Mouse (Mus musculus) small intestine, adult 2 months (tissue): ENCODE results near the gene Lrba.

ENCODE experiments used
- CTCF ChIP-seq: fragments of 200-500 bp; IDR thresholded peaks from 2 replicates; pipeline ENCODE4 v1.5.1; 2012; ENCODE audit warnings: low read depth, mild to moderate bottlenecking, control low read depth, inconsistent platforms, low read length, moderate library complexity, mixed read lengths; ENCODE audit not compliant: insufficient replicate concordance, insufficient read length; ENCODE audit errors: extremely low read depth
- POLR2A ChIP-seq: fragments of 200-500 bp; IDR thresholded peaks from 2 replicates; pipeline ENCODE4 v1.6.1; 2012; ENCODE audit warnings: low read depth, mild to moderate bottlenecking, control low read depth, inconsistent platforms, low read length, moderate library complexity

GRCm38 (mm10) chr3:86701163-86701563 is 476.7 kb downstream of the Lrba start:
- no peak for TF ChIP-seq CTCF
- no peak for TF ChIP-seq POLR2A
